Mouse (Mus musculus) liver, adult (tissue): ENCODE measurements around the gene Prkaca.

ENCODE experiments used
- GATA4 ChIP-seq: IDR thresholded peaks from 2 replicates; pipeline ENCODE4 v1.6.1; 2014; ENCODE audit warnings: mild to moderate bottlenecking, low read length; ENCODE audit not compliant: insufficient replicate concordance

The Prkaca gene

DNA sequence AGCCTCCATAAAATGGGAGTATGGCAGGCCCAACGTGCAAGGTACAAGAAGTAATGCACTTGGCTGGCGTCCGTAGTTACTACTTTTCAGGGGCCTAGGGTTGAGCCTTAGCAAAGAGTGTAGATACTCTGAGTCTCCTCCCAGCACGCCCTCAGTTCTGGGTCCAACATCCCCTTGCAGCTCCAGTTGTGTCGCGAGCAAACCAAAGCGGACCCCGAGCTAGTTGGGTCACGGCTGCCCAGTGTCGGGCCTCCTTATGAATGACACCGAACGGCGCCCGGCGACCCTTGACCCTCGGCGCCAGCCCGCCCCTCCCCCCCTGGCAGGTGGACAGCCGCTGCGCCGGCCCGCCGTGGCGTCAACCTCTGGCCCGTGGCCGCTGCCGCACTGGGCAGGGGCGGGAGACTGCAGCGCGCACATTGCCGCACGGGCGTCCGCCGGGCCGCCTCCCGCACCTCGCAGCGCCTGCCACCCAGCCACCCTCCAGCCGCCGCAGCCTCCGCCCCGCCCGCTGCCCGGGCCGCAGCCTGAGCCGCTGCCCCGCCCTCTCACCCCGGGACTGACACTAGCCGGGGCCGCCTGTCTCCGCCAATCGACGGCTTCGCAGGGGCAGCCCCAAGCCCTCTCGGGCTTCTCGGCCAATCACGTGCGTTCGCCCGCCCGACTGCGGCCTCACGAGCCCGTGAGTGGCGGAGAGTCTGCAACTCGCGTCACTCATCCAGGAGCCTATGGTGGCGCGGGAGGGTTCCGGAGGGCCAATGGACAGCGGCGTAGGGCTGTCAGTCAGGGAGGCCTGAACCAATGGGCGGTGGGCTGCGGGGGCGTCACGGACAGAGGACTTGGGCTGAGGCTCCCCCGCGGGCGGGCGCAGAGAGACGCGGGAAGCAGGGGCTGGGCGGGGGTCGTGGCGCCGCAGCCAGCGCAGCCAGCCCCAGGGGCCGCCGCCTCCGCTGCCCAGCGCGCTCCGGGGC, at the start of gene Prkaca:
Gene Prkaca, plus strand, starts transcription at position 844 of the 971 bp plus-strand sequence.
- 0 out of 2 replicates have a peak, but pooled peaks have one; percentile 2 for TF ChIP-seq GATA4

DNA sequence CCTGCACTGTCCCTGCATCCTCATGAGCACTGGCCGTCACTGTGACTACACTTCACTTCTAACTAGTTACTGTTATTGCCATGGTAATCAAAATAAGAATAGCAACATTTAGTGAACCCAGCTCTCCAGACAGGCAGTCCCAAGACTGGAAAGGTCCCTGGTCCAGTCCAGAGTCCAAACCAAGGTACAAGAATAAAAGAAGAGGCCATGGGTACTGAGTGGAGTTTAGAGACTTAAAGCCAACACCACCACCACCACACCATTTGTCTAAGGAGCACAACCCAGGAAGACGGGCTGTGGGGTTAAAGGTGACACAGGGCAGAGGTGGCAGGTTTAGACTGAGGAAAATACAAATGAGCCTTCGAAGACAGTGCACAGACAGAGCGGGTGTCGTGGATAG, 48.2 kb upstream of the Prkaca start:
- no peak for TF ChIP-seq GATA4

DNA sequence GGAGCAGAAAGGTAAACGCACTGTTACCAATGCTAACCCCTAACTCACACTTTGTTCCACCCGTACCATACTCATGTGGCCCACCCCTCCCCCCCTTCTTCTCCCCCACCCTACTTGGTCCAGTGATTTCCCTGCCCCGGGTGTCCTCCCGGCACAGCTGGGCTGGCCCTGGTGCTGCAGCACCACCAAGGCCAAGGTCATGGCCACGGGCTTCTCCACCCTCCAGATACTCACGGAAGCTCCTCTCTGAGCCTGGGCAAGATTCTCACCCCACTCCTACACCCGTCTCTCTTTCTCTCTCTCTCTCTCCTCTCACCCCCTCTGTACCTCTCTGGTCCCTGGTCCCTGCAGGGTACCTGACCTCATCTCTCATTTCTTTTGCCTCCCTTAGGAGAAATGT, 46.5 kb upstream of the Prkaca start:
- TF ChIP-seq GATA4, result no peak

DNA sequence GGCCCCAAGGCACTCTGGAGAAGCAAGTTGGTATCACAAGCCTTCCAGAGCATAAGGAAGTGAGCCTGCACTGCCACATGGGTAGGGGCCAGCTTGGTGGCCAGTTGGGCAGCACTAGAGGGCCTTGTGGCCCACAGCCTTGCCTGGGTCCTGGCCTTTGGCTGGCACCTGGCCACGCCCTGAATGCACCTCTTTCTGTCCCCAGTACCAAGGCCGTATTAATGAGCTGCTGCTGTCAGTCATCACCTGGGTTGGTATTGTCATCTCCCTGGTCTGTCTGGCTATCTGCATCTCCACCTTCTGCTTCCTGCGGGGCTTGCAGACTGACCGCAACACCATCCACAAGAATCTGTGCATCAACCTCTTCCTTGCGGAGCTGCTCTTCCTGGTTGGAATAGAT, 38.6 kb upstream of the Prkaca start:
- TF ChIP-seq GATA4, result no peak

DNA sequence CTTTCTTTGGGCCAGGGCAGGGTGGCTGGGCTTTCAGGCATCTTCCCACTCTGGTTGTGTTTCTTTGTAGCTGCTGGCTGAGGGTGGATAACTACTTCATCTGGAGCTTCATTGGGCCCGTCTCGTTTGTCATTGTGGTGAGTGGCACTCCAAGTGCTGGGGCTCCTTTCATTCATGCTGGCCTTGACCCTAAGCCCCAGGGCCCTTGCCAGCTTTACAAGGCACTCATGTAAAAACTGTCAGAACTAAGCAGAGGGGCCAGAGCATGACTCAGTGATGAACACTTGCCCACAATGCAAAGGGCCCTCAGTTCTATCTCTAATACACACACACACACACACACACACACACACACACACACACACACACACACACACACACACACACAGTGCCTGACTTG, 37.8 kb upstream of the Prkaca start:
- no peak for TF ChIP-seq GATA4

DNA sequence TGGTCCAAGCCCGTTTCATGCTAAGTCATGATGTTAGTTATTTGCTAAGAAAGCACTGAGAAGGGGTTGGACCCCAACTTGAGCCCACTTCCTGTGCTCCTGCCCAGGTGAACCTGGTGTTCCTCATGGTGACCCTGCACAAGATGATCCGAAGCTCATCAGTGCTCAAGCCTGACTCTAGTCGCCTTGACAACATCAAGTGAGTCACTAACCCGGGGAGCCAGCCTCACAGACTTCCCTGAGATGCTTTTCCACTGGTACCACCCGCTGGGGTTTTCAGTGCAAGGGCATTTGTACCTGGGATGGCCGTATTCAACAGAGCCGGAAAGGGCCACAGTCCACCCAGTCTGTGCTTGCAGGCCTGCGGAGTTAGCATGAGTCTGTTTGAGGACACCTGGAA, 37.4 kb upstream of the Prkaca start:
- no peak for TF ChIP-seq GATA4

DNA sequence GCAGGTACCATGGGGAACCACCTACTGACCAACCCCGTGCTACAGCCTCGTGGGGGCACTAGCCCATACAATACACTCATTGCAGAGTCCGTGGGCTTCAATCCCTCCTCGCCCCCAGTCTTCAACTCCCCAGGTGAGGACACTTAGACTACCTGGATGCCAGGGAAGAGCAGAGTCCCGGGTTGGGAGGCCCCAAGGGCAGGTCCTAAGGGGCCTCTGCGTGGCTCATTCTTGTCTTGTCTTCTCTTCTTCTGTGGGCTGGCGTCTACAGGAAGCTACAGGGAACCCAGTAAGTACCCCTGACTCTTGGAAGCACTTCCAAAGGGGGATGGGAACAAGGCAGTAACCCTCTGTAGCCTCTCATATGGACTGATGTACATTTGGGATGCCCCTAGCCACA, 35.1 kb upstream of the Prkaca start:
- TF ChIP-seq GATA4, result no peak

DNA sequence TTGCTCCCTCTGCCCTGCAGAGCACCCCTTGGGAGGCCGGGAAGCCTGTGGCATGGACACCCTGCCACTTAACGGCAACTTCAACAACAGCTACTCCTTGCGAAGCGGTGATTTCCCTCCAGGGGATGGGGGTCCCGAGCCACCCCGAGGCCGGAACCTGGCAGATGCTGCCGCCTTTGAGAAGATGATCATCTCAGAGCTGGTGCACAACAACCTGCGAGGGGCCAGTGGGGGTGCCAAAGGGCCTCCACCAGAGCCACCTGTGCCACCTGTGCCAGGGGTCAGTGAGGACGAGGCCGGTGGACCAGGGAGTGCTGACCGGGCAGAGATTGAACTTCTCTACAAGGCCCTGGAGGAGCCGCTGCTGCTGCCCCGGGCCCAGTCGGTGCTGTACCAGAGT, 34.5 kb upstream of the Prkaca start:
- TF ChIP-seq GATA4, result no peak

DNA sequence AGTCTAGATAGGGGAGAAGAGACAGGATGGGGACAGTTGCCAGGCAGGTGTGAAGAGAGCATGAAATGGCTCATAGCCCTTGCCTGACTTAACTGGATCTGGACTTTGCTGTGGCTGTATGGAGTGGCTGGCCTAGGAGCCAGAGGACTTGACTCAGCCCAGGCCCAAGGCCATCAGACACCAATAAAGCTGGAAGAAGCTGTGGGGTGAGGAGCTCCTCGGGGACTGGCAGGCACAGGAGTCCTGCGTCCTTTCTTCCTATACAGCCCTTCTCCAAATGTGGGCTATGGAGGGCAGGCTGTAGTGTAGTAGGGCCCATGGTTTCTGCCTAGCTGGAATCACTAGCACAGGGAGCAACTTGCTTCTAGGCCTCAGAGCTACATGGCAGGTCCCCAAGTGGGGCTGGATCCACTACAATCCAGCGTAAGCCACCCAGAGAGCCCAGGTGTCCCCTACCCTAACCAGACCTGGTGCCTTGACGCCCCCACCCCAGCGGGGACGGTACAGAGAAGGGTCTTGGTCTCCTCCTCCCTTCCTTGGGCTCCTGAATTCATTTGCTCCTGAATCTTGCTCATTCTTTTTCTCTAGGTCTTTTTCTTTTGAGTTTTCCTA, 31.6 kb upstream of the Prkaca start:
- TF ChIP-seq GATA4, result no peak

DNA sequence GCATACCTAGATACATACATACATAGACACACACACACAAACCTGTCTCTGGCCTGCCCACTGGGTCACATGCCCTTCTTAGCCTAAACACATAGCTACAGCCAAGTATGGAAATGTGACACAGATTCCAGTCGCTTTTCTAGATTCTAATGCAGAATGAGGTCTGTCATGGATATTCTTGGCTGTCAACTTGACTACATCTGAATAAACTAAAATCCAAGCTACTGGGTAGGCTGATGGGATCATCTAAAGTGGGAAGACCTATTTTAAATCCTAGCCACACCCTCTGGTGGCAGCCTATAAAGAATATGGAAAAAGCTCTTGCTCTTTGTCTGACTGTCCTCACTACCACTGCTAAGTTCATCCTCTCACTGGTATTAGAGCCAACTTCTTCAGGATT, 30.3 kb upstream of the Prkaca start:
- no peak for TF ChIP-seq GATA4

DNA sequence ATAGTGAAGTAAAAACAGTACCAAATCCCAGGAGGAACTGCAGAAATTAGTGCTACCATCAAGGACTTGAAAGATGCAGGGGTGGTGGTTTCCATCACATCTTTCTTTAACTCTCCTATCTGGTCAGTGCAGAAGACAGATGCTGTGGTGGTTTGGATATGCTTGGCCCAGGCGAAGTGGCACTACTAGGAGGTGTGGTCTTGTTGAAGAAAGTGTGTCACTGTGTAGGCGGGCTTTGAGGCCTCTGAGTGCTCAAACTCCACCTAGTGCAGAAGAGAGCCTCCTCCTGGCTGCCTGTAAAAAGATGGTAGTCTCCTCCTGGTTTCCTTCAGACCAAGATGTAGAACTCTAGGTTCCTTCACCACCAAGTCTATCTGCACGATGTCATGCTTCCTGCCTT, 27.3 kb upstream of the Prkaca start:
- no peak for TF ChIP-seq GATA4

DNA sequence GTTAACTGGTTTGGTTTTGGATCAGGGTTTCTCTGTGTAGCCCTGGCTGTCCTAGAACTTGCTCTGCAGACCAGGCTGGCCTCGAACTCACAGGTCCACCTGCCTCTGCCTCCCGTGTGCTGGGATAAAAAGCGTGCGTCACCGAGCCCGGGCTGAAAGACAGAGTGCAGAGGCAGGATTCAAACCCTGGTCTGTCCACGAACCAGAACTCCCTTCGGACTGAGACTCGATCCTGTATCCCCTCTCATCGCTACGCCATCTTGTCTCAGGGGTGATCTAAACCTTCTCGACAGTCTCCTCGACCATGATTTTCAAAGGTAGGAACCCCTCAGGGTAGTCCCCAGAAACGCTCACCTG, 18.1 kb upstream of the Prkaca start:
- no peak for TF ChIP-seq GATA4

DNA sequence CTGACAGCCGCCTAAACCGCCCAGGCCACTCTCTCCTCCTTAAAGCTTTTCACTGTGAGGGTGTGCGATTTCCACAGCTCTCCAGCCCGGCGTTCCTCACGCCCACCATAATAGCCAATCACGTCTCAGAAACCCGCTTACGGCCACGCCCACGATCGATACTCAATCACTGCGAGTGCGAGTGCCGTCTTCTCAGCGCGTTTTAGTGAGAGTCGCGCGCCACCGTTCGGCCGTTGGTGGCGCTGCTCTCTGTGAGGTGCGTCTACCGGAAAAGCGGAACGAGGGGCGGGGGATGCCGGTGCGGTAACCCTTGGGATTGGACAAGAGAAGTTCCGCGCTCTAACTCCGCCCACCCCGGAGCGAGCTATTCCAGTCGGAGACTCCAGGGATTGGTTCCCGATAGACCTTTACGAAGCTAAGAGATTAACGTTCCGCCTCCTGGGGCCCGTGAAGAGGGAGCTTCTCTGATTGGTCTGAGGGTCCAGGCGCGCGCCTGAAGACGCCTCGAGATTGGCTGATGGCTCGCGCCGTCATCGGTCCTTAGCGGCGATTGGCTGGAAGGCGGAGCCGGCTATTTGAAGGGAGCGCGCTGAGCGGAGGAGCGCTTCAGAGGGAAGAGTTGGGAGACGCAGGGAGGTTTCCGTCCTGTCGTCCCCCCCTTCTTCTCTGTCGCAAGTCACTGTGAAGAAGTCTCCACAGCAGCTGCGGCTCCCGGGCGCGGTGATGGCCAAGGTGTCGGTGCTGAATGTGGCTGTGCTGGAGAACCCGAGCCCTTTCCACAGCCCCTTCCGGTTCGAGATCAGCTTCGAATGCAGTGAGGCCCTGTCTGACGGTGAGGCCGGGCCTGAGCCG, 17.5 kb upstream of the Prkaca start, which contains the start of the genes Gm10644 and Asf1b:
Gene Gm10644, minus strand, starts transcription at position 100 of the 852 bp plus-strand sequence.
Gene Asf1b, plus strand, starts transcription at position 402 of the 852 bp plus-strand sequence.
- TF ChIP-seq GATA4, result 0 out of 2 replicates have a peak, but pooled peaks have one; percentile 56

DNA sequence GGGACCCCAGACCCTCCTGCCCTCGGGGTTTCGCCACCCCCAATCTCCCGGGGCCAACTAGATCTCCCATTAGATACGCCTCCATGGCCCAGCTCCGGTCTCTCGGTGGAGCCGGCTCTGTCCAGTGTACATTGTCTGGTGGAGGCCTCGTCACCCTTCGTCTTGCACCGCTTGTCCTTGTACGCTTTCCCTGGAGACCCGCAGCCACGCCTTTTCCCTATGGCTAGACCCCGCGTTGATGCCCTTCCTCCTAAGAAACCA, 16.9 kb upstream of the Prkaca start:
- TF ChIP-seq GATA4, result no peak

DNA sequence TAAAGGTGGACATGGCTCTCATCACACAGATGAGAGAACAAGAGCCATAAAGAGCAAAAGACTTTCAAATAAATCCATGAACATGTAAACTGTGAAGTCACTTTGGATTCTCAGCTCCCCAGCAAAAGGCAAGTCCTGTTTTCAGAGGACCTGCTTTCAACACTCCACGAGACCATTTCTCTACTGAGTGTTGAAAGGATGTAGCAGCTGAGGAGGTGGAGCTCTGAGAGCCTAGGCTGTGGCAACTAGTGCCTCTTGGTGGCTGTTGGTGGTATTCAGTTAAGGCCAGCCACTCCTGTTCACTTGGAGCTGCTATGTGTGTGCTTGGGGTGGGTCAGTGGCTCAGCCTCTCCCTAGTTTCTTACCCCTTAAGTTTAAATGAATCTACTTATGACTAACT, 16.0 kb upstream of the Prkaca start:
- TF ChIP-seq GATA4, result no peak
